Mouse (Mus musculus) monocyte, adult 5-6 weeks (primary cell): Measurements from ENCODE around the gene Rragd. TPM values are rescaled to one million over a fixed set of nuclear protein-coding genes. Genes with fewer than 3 reads are reported as not detected.
"Not testable (repeated sequence)": the region's sequence is repeated elsewhere in the genome, so short reads cannot be mapped to it uniquely, and the experiment has no call there.

Source experiments
- ATAC-seq: fragments of 153-309, 156-312 bp; replicated peaks from 2 replicates; pipeline ENCODE4 v1.8.0; 2017; ENCODE audit warnings: mild to moderate bottlenecking; ENCODE audit not compliant: low TSS enrichment, insufficient number of reproducible peaks, severe bottlenecking, poor library complexity, low FRiP score
- total RNA-seq: library from RNA; stranded (forward); fragments of 200-1000, 200-491, 200-594 nt; gene quantifications from 3 replicates; pipeline ENCODE4 v1.2.3, GENCODE M21; 2017

The Rragd gene
- total RNA-seq = 0.19 to 0.64 TPM (median 0.29 TPM) in 3 replicates

- ATAC-seq = no peak
Measured at GRCm38 (mm10) chr4:32982716-32983175, at the start of gene Rragd. Gene Rragd (plus strand): TSS chr4:32983037.

- no peak for ATAC-seq
Measured at GRCm38 (mm10) chr4:32936762-32937341, 46.0 kb upstream of the Rragd start.

- ATAC-seq = no peak
Measured at GRCm38 (mm10) chr4:32939521-32939920, 43.3 kb upstream of the Rragd start.

- no peak for ATAC-seq
Measured at GRCm38 (mm10) chr4:32939964-32940363, 42.9 kb upstream of the Rragd start.

- no peak for ATAC-seq
Measured at GRCm38 (mm10) chr4:32940984-32941383, 41.9 kb upstream of the Rragd start.

GRCm38 (mm10) chr4:32947631-32948030 lies 35.2 kb upstream of the Rragd start:
- no peak for ATAC-seq

GRCm38 (mm10) chr4:32948696-32949095 lies 34.1 kb upstream of the Rragd start:
- no peak for ATAC-seq

GRCm38 (mm10) chr4:32950356-32951034 lies 32.3 kb upstream of the Rragd start, which contains the start of gene Ankrd6:
Gene Ankrd6 (minus strand): TSS chr4:32950841.
- ATAC-seq = no peak

GRCm38 (mm10) chr4:32951035-32951940 lies 31.5 kb upstream of the Rragd start:
- no peak for ATAC-seq

- ATAC-seq = no peak
Measured at GRCm38 (mm10) chr4:32952681-32953080, 30.2 kb upstream of the Rragd start.

GRCm38 (mm10) chr4:32956423-32956822 lies 26.4 kb upstream of the Rragd start:
- ATAC-seq = no peak

- ATAC-seq = no peak
Measured at GRCm38 (mm10) chr4:32961394-32961793, 21.4 kb upstream of the Rragd start.

GRCm38 (mm10) chr4:32964619-32965018 lies 18.2 kb upstream of the Rragd start:
- not testable (repeated sequence) for ATAC-seq

- no peak for ATAC-seq
Measured at GRCm38 (mm10) chr4:32977331-32977730, 5.5 kb upstream of the Rragd start.

GRCm38 (mm10) chr4:32980061-32980460 lies 2.8 kb upstream of the Rragd start:
- no peak for ATAC-seq

GRCm38 (mm10) chr4:32981617-32982016 lies 1.2 kb upstream of the Rragd start:
- ATAC-seq = no peak

GRCm38 (mm10) chr4:32982041-32982715 lies 659 bp upstream of the Rragd start:
- 0 out of 2 replicates have a peak, but pooled peaks have one; percentile 29 for ATAC-seq

- ATAC-seq = no peak
Measured at GRCm38 (mm10) chr4:32983176-32984155, 629 bp downstream of the Rragd start.
